ENCODE assay signal across 18 mouse cellular contexts in genomic region chr4:99973931-99974330, GRCm38 (mm10). TPM values are rescaled to one million over a fixed set of nuclear protein-coding genes. Genes with fewer than 3 reads are reported as not detected.
A peak's percentile ranks its signal among the peaks of the same experiment; 100 is the strongest.
DNase-seq lines count a peak whose midpoint lies in the region; ATAC-seq and TF ChIP-seq lines count a peak whose summit lies in the region.
"Had no signal": no experiment of that assay in that cellular context is flagged by ENCODE, and none has a peak within 500 bp of the region (broad histone marks: within the 10 kb centered on the region; RNA-seq: fewer than 3 reads in every experiment).

No protein-coding gene starts in this region.

- no peaks in the 10 kb centered on the region for H3K27me3 ChIP-seq in hindbrain, embryonic 16.5 days (replicated peaks; ENCODE audit: control insufficient read depth, insufficient read depth, low read length)
- H3K27me3 ChIP-seq in hindbrain, embryonic 14.5 days (ENCODE audit: control insufficient read depth, insufficient read depth, low read length), result no peaks in the 10 kb centered on the region
- H3K27me3 ChIP-seq: embryonic facial prominence, embryonic 15.5 days; forebrain, embryonic 12.5 days; liver, embryonic 13.5 days; megakaryocyte, embryonic 14.5 days; neural tube, embryonic 13.5 days had no signal

- TF ChIP-seq POLR2A in lung, adult 2 months (IDR thresholded peaks at IDR 0.05; ENCODE audit: borderline replicate concordance, extremely low read depth, low read depth, low read length), result no peak

- no peak overlapping the region for H3K9ac ChIP-seq in hindbrain, embryonic 16.5 days (ENCODE audit: low read depth, low read length)
- H3K9ac ChIP-seq in hindbrain, embryonic 14.5 days, result no peak overlapping the region
- H3K9ac ChIP-seq: embryonic facial prominence, embryonic 15.5 days; forebrain, embryonic 12.5 days; liver, embryonic 13.5 days; neural tube, embryonic 13.5 days had no signal

- peak; percentile 18 for DNase-seq in cerebellum, adult 11-12 months
- no peak for DNase-seq in cerebellum, postnatal 36 days
- DNase-seq in hindbrain, embryonic 14.5 days (ENCODE audit: low spot score), result no peak
- peak; percentile 20 for DNase-seq in gastrocnemius, postnatal 10 days
- no peak for DNase-seq in lung, adult 2 months
- DNase-seq: B cell, adult 2 months; kidney, adult 2 months; kidney, postnatal 36 days; liver, embryonic 13.5 days; thymus, adult 2 months had no signal

- H3K4me1 ChIP-seq in hindbrain, embryonic 16.5 days (ENCODE audit: control insufficient read depth, insufficient read depth, low read depth, low read length), result no peaks in the 10 kb centered on the region
- H3K4me1 ChIP-seq in hindbrain, embryonic 14.5 days (replicated peaks; ENCODE audit: control insufficient read depth, insufficient read depth, low read length), result no peaks in the 10 kb centered on the region
- H3K4me1 ChIP-seq in brown adipose tissue, adult 24 weeks (ENCODE audit: control insufficient read depth, insufficient read depth, insufficient read length, low read length), result peaks cover 6% of the 10 kb centered on the region
- no peaks in the 10 kb centered on the region for H3K4me1 ChIP-seq in lung, adult 2 months (ENCODE audit: control insufficient read depth, insufficient read depth, low read length)
- H3K4me1 ChIP-seq: liver, embryonic 13.5 days had no signal

- no peaks in the 10 kb centered on the region for H3K9me3 ChIP-seq in hindbrain, embryonic 16.5 days (ENCODE audit: control insufficient read depth, low read length)
- no peaks in the 10 kb centered on the region for H3K9me3 ChIP-seq in hindbrain, embryonic 14.5 days (ENCODE audit: control insufficient read depth, low read length)
- H3K9me3 ChIP-seq: embryonic facial prominence, embryonic 15.5 days; forebrain, embryonic 12.5 days; liver, embryonic 13.5 days; megakaryocyte, embryonic 14.5 days; neural tube, embryonic 13.5 days had no signal

- H3K4me3 ChIP-seq in hindbrain, embryonic 16.5 days (ENCODE audit: low read length), result no peak overlapping the region
- no peak overlapping the region for H3K4me3 ChIP-seq in hindbrain, embryonic 14.5 days (replicated peaks; ENCODE audit: low read length)
- no peak overlapping the region for H3K4me3 ChIP-seq in brown adipose tissue, adult 24 weeks (ENCODE audit: insufficient read depth, low read depth, low read length)
- H3K4me3 ChIP-seq in lung, adult 2 months (replicated peaks; ENCODE audit: extremely low read depth, low read depth, low read length), result no peak overlapping the region
- H3K4me3 ChIP-seq: embryonic facial prominence, embryonic 15.5 days; forebrain, embryonic 12.5 days; liver, embryonic 13.5 days; megakaryocyte, embryonic 14.5 days; neural tube, embryonic 13.5 days had no signal

- peak; percentile 45 for ATAC-seq in hindbrain, embryonic 16.5 days
- ATAC-seq in hindbrain, embryonic 14.5 days (ENCODE audit: low FRiP score), result no peak
- ATAC-seq in inflammation-experienced regulatory T-cells, adult 6 months, result no peak
- ATAC-seq: lung, postnatal 0 days had no signal

- no peak overlapping the region; the same call in 1 of the 2 replicates for H3K27ac ChIP-seq in hindbrain, embryonic 16.5 days (ENCODE audit: low read depth, low read length)
- H3K27ac ChIP-seq in hindbrain, embryonic 14.5 days, result no peak overlapping the region
- H3K27ac ChIP-seq in brown adipose tissue, adult 24 weeks (replicated peaks; ENCODE audit: low read depth, low read length), result peak overlapping the region; percentile 68
- H3K27ac ChIP-seq: embryonic facial prominence, embryonic 15.5 days; forebrain, embryonic 12.5 days; liver, embryonic 13.5 days; neural tube, embryonic 13.5 days had no signal

- H3K4me2 ChIP-seq in hindbrain, embryonic 16.5 days (ENCODE audit: low read length), result no peak overlapping the region
- H3K4me2 ChIP-seq in hindbrain, embryonic 14.5 days (replicated peaks), result no peak overlapping the region
- H3K4me2 ChIP-seq: embryonic facial prominence, embryonic 15.5 days; forebrain, embryonic 12.5 days; liver, embryonic 13.5 days; neural tube, embryonic 13.5 days had no signal

- no peaks in the 10 kb centered on the region; the same call in 1 of the 2 replicates for H3K36me3 ChIP-seq in hindbrain, embryonic 16.5 days (ENCODE audit: control insufficient read depth, insufficient read depth, low read length)
- peaks cover 8% of the 10 kb centered on the region for H3K36me3 ChIP-seq in hindbrain, embryonic 14.5 days (replicated peaks; ENCODE audit: control insufficient read depth, insufficient read depth)
- H3K36me3 ChIP-seq: forebrain, embryonic 12.5 days had no signal

- WGBS in hindbrain, embryonic 16.5 days, result 93% methylated on average over 1 of the region's 1 CpGs
- 97% methylated on average over 1 of the region's 1 CpGs for WGBS in hindbrain, embryonic 14.5 days
- WGBS in lung, adult 2 months, result 96% methylated on average over 1 of the region's 1 CpGs

- no peak for TF ChIP-seq CTCF in lung, adult 2 months (IDR thresholded peaks at IDR 0.05; ENCODE audit: insufficient read depth, low read length)

RNA-seq across cellular contexts. Expression of gene Itgb3bp, which starts 44.3 kb away (rescaled TPM):
- polyA plus RNA-seq in hindbrain, embryonic 16.5 days (2015; fragmentation: Nextera tagmentation; extraction: Ambion mirVana), result 12.1 and 14.0 TPM in 2 replicates
- polyA plus RNA-seq in hindbrain, embryonic 14.5 days (2014; fragmentation: Nextera tagmentation; extraction: Ambion mirVana), result 12.4 and 15.1 TPM in 2 replicates
- polyA plus RNA-seq in brown adipose tissue, adult 24 weeks (2012; ENCODE audit: insufficient read depth, insufficient read length, missing spikeins), result 9.7 and 18.2 TPM in 2 replicates
- total RNA-seq in gastrocnemius, postnatal 10 days (2021), result 1 to 10 TPM; 5.2 to 5.8 TPM
- 10 to 100 TPM; 26.1 to 35.5 (median 26.5) TPM for polyA plus RNA-seq in inflammation-experienced regulatory T-cells, adult 6 months (2017; shearing (Covaris generic))
- 0.38 and 0.52 TPM in 2 replicates for polyA plus RNA-seq in lung, adult 2 months (2012; rRNA removed)

RNA-seq across cellular contexts. Expression of gene Pgm1, which starts 44.7 kb away (rescaled TPM):
- polyA plus RNA-seq in hindbrain, embryonic 16.5 days (2015; fragmentation: Nextera tagmentation; extraction: Ambion mirVana), result 108 and 119 TPM in 2 replicates
- polyA plus RNA-seq in hindbrain, embryonic 14.5 days (2014; fragmentation: Nextera tagmentation; extraction: Ambion mirVana), result 82.7 and 99.8 TPM in 2 replicates
- polyA plus RNA-seq in brown adipose tissue, adult 24 weeks (2012; ENCODE audit: insufficient read depth, insufficient read length, missing spikeins), result 239 and 244 TPM in 2 replicates
- 100 to 1,000 TPM; 757 to 836 TPM for total RNA-seq in gastrocnemius, postnatal 10 days (2021)
- 10 to 100 TPM; 30.8 to 43.4 (median 35.4) TPM for polyA plus RNA-seq in inflammation-experienced regulatory T-cells, adult 6 months (2017; shearing (Covaris generic))
- polyA plus RNA-seq in lung, adult 2 months (2012; rRNA removed), result 31.4 and 45.2 TPM in 2 replicates

Comparison
In these comparisons a context has a peak if more than half of its experiments do, and no peak if none do; other contexts are left out.
1. DNase-seq: peak in cerebellum, adult 11-12 months (single experiment) and gastrocnemius, postnatal 10 days (single experiment); none in cerebellum, postnatal 36 days (0 of 2), hindbrain, embryonic 14.5 days (single experiment) and lung, adult 2 months (single experiment).